Mouse (Mus musculus) G1E-ER4 (cell line): Measurements from ENCODE around the gene Slc1a7. TPM values are rescaled to one million over a fixed set of nuclear protein-coding genes. Genes with fewer than 3 reads are reported as not detected.

ENCODE experiments used
- GATA1 ChIP-seq: IDR thresholded peaks from one replicate; pipeline ENCODE4 v1.8.0; 2012; ENCODE audit warnings: low read length, inconsistent platforms
- polyA plus RNA-seq: library from polyadenylated mRNA; stranded (reverse); fragments of >175 nt; gene quantifications from 2 replicates; pipeline ENCODE4 v1.2.3, GENCODE M21; 2012

Slc1a7 gene
- polyA plus RNA-seq, 1 experiment, result not detected

DNA sequence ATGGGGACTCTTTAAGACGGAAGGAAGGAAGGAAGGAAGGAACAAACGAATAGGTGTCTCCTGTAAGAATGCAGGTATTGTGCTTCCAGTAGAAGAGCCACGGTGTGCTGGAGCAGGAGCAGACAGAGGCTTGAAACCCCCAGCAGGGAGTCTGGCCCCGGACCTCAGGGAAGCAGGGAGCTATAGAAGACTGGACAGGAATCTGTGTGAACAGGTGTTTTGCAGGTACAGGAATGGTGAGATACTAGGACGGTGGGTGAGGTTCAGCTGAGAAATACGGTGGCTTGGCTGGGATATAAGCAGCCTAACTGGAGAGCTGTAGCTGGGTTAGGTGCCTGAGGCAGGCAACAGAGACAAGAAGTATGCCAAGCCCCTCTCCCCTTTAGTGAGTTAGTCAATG is 52.0 kb downstream of the Slc1a7 start:
- TF ChIP-seq GATA1, result no peak

DNA sequence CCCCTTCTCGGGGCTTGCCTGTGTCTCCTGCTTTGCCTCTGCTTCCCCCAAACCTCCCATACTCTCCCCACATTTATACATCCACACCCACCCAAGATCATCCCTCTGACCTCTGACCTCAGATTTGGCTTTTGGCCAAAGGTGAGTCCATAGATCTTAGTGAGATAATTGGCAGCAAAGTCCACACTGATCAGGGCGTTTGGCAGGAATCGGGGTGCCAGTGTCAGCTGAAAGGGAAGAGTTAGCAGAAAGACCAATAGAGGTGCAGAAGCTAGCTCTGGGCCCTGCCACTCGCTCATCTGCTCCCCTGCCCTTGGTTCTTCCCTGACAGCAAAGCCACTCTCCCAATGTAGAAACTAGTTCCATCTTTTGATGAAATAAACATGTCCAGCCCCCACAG is 55.1 kb downstream of the Slc1a7 start:
- TF ChIP-seq GATA1, result no peak

DNA sequence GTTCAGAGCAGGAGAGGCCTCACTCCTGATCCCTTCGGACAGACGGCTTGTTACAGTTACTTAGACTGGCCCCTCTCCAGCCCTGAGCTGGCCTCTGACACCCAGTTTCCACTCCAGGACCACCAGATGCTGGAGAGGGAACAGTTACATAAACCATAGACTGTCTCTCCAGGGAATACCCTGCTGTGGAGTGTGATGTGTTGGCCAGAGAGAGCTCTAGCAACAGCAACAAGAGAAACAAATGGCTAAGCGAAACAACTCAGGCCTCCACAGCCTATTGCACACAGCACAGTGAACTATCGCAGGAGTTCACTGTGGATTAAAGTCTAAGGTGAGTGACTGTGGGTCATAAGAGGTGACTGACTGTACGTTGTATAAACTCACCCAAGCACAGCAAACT is 56.5 kb downstream of the Slc1a7 start:
- no peak for TF ChIP-seq GATA1

DNA sequence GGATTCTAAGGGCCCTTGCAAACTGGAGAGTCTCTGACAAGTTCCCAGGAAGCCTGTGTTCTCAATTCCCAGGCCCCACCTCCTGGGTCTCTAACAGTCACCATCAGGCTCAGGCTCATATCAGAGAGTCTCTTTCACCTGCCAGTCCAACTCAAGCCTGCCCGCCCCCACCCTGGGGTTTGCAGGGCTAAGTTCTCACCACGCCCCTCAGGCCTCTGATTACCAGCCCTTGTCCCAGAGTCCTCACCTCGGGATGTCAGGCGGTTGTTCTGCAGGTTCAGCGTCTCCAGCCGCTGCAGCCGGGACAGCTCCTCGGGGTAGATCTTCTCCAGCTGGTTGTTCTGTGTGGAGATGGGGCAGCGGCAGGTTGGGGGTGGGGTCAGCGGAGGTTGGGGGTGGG is 57.1 kb downstream of the Slc1a7 start:
- no peak for TF ChIP-seq GATA1

DNA sequence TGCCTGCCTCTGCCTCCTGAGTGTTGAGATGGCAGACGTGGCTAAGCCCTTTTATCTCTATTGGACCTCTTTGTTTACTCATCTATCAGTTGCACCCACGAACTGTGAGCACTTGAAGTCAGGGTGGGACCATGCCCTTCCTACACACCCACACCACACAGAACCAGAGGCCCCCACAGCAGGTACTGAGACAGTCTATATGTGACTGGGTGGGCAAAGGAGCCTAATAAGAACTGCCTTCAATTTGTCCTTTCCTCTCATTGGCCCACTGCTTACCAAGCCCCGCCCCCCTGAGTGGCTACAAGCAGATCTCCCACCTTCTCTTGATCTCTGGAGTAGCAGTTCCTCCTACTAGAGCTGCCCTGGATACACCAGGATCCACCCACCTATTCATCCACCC is 58.1 kb downstream of the Slc1a7 start:
- no peak for TF ChIP-seq GATA1

DNA sequence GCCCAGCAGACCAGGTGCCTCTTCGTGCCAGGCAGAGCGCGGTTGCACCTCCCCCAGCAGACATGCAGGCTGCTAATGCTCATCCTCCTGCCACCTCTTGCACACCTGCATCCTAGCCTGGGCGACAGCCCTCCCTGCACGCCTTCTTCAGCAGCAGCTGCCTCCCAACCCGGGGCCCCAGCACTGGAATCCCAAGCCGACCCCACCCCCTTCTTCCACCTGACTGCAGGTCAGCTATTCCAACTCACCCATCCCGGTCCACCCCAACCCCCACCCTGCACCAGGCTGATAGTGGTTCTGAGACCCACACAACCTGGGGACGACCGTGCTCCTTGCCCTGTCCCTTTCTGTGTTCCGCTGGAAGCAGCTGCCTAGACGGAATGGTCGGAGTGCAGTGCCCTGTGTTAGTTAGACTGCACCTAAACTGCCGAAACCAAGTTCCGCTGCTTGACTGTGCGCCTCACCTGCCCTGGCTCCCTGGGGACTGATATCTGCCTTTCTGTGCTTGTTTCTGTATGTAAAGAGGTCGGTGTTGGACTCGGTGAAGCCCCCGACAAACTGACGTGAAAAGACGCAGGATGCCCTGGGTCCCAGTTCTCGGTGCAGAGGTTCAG is 62.9 kb downstream of the Slc1a7 start:
- no peak for TF ChIP-seq GATA1

DNA sequence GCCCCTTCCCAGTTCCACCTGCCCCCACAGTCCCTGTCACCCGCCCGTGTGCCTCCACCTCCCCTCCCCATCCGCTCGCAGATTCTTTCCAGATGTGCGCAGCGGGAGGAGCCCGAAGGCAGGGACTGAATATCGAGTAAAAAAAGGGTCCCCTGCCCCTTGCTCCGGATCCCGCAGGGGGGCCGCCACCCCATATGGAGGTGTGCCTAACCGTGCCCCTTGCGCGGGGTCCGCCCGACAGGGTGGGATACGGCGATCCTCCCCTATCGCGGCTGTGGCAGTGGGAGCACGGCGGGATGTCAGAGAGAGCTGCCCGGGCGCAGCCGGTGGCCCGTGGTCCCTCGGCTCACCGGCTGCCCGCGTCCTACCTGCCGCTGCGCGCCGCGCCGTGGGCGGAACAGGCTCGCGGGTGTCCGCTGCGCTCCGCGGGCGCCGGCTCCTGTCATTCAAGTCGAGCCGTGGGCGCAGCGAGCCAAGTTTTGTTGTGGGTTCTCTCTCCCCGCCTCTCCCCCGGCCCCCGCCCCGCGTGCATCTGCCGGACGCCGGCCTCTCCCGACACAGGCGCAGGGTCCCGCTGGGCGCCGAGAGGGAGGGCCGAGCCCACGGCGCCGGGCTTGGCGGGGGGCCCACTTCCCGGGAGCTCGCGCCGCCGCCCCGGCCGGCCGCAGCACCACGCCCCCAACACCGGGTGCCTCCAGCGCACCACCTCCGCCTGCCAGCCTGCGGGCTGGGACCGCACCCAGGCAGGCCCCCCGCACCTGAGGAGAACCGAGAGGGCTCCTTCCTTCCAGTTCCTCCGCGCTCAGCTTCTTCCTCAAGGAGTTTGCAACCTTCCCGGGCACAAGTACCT is 63.6 kb downstream of the Slc1a7 start:
- TF ChIP-seq GATA1, result no peak

DNA sequence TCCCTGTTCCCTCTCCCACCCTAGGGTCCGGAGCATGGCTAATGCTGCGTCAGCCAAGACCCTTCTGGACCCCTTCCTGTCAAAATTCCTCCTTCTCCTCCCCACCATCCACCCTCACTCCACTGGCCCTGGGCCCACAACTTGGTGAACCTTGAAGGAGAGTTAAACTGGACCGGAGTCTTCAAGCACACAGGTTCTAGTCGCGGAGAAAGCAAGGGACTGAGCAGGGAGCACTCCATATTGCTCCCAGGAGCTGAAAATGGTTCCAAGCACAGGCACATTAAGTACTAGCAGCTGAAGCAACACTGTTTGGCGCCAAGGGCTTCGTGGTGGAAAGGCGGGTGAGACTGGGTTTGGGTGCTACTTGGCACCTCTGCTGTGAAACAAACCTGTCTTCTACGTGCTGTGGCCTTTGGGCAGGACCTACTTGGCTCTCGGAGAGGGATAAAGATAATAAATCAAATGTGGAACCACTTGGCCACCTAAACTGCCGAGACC is 64.3 kb downstream of the Slc1a7 start:
- no peak for TF ChIP-seq GATA1

DNA sequence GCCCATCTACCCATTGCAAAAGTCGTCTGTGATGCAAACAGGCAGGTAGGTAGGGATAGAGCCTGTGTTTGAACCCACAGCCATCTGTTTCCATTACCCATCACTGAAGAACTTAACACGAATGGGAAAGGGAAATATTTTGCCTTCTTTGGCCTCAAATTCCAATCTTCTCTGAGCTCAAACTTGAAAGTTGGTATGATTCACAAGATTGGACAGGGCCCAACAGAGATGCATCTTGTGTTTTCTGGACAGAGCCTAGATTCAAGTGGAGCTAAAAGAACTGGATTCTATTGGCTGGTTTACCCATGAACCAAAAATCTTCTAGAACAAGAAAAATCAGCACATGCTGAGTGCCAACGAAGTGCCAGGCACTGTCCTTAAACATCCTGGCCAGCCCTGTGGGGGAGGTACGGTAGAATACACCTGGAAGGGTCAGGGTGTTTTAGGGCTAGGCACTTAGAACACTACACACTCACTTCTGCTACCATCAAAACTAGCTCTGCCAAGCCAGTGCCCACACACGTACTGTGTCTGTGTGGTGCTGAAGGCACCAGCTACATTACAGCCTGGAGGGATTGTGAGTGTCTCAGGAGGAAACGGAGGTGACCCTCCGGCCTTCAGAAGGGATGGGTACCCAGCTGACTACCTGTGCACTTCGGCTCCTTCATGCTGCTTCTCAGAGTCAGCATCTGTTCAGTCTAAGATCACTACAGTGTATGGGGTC is 65.1 kb downstream of the Slc1a7 start:
- TF ChIP-seq GATA1, result no peak

DNA sequence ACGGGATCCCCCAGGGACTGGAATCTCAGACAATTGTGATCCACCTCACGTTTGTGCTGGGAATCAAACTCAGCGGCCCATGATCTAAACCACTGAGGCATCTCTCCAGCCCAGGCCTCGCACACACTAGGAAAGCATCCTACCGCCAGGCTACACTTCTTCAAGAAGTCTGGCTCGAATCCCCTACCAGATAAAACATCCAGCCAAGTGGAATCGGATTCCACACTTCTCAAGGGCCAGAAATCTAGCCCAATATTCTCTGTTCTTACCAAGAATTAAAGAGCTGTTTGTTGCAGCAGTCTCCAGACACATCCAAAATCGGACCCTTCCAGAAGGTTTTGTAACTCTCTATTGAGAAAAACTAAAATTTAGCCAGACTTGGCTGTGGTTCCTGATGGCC is 68.9 kb downstream of the Slc1a7 start:
- TF ChIP-seq GATA1, result no peak

DNA sequence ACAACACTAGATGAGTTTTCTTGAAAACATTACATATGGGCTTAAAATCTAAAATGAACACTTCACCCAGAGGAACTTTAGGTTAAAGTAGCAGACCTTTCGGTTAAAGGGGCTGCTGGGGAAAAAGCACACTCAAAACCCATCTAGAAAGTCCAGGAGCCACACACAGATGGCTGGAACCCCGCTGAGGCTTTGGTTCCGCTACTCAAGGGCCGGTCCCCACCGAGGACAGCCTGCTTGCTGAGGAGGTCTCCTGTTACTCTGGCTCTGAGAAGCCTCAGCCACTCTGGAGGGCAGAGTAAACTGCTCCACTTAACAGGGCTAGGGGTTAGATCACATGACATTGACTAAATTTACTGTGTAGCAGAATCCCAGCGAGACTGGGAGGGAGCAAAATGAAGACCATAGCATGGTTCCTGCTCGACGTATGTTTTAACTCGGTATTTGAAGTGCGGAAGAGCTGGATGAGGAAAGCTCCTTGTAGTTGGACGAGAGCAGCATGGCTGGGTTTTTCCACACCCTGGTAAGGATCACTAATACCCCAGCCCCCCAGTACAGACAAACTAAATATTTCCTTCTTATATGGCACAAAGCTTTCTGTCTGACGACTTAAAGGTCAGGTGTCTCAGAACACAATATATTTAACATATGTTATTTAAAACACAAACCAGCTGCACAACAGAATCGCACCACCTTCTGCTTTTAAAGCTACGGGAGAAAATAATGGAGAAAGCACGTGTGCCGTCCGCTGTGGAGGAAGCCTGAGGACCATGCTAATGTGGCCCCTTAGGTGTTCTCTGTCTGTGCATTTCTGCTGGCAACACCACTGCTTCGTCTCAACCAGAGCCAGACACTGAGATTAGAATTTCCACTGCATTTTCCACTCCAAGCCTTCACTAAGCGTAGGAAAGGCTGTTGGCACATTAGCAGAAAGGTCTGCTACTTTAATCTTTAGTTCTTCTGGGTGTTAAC is 77.3 kb downstream of the Slc1a7 start:
- no peak for TF ChIP-seq GATA1

DNA sequence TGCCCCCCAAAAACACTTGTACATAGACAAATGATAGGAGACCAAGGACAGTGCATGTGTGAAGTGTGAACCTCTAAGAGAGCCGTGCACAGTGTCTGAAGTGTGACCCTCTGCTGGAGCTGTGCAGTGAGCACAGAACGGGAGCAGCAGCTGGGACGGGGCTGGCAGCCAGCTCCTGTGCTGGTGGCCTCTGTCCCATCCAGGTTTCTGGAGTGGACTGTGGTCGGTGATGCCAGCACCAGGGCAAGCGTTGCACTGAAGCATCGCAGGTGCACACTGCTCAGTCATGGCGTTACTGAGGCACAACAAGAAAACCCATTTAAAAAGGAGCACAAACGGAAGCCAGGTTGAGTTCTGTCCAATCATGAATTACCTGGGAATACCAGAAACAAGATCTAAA is 78.0 kb downstream of the Slc1a7 start:
- TF ChIP-seq GATA1, result no peak

DNA sequence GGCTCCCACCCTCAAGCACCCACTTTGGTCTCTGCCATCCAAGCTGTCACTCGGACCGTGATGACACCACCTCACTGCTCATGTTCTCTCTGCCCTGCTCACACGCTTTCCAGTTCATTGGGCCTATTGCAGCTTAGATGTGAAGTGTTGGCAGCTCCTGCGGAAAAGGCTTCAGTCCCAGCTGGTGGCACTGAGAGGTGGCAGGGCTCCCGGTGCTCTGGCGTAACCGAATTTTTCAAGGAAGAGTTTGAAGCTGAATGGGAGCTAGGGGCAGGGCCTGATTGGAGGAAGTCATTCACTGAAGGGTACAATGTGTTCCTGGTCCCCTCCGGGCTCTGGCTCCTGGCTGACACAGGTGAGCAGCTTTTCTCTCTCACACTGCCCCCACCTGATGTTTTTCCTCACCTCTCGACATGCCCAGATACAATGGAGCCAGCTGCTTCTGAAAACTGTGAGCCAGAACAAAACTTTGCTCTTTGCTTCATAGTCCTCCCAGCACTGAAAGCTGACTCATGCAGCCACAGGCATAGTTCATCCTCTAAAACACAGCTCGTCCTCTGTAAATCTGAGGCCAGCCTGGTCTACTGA is 83.6 kb downstream of the Slc1a7 start:
- TF ChIP-seq GATA1, result no peak

DNA sequence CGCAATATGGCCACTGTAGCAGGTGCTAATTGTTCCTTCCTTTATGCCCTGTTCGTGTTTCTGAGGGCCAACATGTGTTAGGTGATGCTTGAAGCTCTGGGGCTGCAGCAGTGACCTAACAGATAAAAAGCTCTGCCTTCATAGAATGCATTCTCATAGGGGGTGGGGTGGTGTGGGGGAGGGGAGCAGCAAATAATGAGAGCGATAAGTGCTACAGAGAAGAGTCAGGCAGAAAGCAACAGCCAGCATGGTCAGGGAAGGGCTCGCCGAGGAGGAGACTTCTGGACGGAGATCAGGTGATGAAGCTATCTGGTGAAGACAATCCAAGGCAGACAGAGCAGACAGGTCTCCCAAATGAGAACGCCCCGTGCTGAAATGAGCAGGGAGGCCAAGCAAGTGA is 84.5 kb downstream of the Slc1a7 start:
- TF ChIP-seq GATA1, result no peak

DNA sequence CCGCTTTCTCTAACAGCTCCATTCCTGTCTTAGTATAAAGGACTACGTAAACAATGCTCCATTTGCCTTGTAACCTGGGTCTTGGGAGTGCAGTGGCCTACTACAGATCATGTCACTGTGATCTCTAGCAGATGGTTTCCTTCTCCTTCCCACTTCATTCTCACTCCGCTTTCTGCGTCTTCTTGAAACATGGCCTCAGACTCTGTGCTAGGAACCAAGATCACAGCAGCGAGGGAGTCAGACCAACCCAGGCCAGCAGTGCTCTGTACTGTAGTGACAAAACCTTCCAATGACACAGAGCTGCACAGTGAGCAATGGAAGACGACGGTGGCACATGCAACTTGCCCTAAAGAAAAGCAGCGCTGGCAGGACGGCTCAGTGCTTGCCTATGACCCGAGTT is 87.7 kb downstream of the Slc1a7 start:
- TF ChIP-seq GATA1, result no peak

DNA sequence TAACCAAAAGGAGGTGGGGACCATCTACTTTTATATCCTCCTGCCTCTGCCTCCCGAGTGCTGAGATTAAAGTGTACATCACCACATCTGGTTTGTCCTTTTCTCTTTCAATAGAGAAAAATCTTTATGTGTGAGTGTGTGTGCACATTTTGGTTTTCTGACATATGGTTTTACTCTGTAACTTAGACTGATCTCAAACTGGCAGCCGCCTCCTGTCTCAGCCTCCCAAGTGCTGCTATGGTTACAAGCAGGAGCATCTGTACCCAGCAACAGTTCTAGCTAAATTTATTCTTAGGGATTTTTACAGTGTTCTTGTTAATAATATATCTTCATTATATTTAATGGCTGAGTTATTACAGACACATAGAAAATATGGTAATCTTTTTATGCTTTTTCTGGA is 89.1 kb downstream of the Slc1a7 start:
- no peak for TF ChIP-seq GATA1
